Mouse (Mus musculus): ENCODE measurements around the gene Dct.

The Dct gene

GRCm38 (mm10) chr14:118042066-118042762, 9.8 kb downstream of the Dct start:
- DNase-seq, result no peak

GRCm38 (mm10) chr14:118040550-118041250, 11.3 kb downstream of the Dct start:
- DNase-seq, result no peak

- no peak for DNase-seq
These were observed 13.0 kb downstream of the Dct start for GRCm38 (mm10) chr14:118039074-118039473.

DNA sequence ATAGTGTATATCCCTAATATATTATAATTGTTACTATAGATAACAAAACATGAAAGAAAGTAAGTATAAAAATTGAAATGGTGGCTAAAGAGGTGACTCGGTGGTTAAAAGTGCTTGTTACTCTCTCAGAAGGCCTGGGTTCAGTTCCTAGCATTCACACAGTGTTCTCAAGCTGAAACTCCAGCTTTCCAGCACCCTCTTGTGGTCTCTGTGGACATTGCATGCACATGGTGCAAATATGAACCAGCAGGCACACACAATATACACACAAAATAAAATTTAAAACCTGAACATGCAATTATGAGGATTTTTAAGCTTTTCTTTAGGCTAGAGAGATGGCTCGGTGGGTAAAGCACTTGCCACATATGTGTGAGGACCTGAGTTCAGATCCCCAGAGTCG, 24.5 kb downstream of the Dct start:
- no peak for DNase-seq

- DNase-seq, result no peak
These were observed 30.0 kb downstream of the Dct start for GRCm38 (mm10) chr14:118021867-118022543.

DNA sequence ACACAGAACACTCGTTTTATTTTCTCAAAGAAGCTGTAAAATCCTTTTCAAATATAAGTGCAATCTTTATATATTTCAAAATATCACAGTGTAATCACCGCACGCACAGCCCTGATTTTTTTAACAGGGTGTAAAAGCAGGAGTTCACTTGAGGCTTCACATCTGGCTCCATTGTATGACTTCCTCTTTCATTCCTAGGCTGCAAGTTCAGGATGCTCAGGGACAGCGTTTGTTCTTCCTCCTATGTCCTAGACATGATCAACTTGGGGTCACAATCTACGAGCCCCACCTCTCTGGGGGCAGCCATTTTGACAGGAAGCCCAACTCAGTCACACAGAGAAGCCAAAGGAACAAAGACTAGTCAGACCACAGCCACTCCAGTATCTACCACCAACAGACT, 32.7 kb downstream of the Dct start:
- DNase-seq, result no peak

DNA sequence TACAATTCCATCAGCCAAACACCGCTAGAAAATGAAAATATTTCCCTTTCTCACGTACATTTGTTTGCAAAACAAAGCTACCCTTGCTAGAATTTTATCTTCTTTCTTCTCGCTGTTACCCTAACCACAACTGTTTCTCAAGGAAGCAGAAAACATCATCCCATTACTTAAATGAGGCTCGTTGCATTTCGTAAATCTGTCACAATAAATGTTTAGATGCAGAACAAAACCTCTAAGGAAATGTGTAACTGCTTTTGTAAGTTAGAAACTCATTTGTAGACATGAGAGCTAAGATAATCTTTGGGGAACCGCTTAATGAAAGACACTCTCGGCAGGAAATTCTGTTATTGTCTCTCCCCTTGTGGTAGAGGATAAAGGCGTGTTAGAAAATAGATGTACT, 38.8 kb downstream of the Dct start:
- no peak for DNase-seq

GRCm38 (mm10) chr14:118009541-118009940, 42.5 kb downstream of the Dct start:
- no peak for DNase-seq

GRCm38 (mm10) chr14:118005697-118006096, 46.3 kb downstream of the Dct start:
- peak; percentile 5 for DNase-seq

DNA sequence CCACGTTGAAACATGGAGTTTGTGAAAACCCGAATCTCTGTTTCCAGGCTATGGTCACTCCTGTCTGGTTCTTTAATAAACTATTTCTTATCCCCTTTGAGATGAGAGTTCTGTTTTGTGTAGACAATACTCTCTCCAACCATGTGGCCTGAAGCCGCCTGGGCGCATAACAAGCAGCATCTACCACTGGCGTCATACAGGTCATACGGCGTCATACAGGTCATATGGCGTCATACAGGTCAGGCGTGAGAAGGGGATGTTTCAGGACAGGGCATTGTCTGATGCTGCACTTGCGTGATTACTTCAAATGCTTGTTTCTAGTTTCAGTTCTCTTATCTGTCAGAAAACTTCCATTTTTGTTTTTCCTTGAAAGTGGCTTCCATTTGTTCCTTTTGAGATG, 47.6 kb downstream of the Dct start:
- DNase-seq, result no peak

- DNase-seq, result no peak
These were observed 58.2 kb downstream of the Dct start for GRCm38 (mm10) chr14:117993845-117994244.

DNA sequence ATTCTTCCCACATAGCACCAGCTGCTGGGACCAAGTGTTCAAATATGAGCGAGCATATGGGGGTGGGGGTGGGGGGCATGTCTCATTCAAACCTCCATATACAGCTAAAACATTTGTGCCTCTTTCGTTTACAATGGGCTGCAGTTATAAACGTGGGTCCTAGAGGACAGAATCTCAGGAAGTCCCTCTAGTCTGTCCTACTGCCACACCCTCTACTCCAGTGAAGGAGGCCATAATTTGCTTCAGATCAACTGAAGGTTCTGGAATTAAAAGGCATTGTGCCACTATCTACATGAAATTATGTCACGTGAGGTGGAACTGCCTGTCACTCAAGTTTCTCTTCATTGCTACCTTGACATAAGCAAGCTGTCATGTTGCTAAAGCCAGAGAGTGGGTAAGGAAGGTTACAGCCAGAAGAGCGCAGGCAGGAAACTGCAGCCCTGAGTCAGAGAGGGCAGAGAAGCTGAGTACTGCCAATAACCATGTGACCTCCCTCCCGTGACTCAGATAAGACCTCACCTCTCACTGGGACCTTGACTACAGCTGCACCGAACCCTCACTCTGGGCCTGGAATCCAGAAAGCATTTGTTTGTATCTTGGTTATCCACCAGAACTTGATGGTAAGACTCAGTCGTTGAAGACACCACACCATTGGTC, 59.3 kb downstream of the Dct start:
- DNase-seq, result no peak

DNA sequence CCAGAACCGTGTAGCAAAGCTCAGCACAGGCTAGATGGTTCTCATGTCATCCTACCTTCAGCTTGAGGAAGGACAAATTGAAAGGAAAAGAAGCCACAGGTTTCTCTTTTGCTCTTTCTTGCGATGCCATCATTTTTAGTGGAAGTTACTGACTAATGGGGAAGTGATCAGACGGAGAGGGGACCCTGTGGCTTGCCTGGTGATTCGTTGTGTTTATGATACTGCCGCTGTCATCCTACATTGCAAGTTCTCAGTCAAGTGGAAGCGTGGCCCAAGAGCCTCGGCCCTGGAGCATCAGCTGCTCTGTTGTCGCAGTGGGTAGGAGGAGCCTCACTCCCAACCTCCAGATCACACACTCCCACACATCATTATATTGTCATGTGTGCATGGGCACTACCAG, 61.8 kb downstream of the Dct start:
- DNase-seq, result no peak

GRCm38 (mm10) chr14:117988444-117988843, 63.6 kb downstream of the Dct start:
- DNase-seq, result no peak

- no peak for DNase-seq
These were observed 70.5 kb downstream of the Dct start for GRCm38 (mm10) chr14:117981532-117981931.

- DNase-seq, result no peak
These were observed 79.5 kb downstream of the Dct start for GRCm38 (mm10) chr14:117972576-117972975.
